Mouse (Mus musculus) thymus, adult 18-20 months (tissue): ENCODE measurements around the gene Ankrd42.
A peak's percentile ranks its signal among the peaks of the same experiment; 100 is the strongest.

Source experiments
- DNase-seq, 2 experiments: peaks; one replicate each; pipeline ENCODE4 v3.0.0; 2022; ENCODE audit warnings: mixed read lengths in 2 of 2

Ankrd42 gene

DNA sequence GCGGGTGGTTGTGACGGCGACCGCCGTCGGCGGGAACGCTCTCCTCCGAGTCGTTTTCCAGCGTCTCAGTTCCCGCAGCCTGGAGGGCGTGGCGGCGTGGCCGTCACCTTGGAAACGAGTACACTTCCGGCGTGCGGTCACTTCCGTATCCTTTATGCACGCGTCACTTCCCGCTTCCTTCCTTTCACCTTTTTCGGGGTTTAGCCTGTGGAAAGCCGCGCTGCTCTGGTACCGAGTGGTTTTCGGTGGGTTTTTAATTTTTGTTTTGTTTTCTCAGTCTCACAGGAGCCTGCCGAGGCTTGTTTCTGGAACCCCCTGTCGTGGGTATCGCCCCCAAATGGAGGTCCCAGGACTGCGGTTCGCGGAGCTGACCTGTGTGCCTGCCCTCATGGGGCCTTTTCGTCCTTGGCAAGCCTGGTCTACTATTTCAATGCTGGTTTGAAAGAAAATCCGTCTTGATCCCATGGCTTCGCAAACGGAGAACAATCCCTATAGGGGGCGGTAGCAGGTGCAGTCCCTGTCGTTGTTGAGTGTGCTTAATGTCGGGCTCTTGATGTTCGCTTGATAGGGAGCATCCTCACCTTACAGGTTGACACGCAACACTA lies at the start of gene Ankrd42:
TSS of gene Ankrd42 (minus strand) at position 122 of the 605 bp plus-strand sequence.
- peak; percentile 75 to 82 for DNase-seq

DNA sequence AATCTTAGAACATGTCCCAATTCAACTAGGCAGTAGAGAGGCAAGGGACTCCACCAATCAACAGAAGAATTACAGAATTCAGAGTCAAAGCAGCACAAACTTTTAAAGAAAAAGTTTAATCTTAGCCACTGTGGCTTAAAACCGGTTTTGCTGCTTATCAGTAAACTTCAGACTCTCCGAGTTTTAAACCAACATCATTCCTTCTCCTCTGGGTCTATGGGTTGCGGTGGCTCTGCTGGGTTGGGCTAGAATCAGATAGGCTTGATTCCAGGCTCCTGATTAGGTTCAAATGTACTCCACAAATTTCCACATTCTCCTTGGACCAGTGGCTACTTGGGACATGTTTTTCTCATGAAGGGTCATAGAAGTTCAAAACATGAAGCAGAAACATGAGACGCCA lies 40.4 kb upstream of the Ankrd42 start:
- DNase-seq, result no peak

DNA sequence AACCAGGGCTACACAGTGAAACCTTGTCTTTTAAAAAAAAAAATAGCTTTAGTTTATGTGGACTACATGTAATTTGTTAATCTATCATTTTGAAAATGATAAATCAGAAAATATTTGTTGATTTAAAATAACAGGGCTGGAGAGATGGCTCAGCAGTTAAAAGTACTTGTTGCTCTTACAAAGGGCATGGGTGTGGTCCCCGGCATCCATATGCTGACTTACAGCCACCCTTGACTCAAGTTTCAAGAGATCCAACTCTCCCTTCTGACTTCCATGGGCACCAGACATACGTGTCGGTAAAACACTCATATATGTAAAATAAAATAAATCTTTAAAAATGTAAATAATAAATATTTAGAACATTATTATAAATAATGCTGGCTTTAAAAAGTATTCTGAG lies 38.2 kb upstream of the Ankrd42 start:
- DNase-seq, result no peak

DNA sequence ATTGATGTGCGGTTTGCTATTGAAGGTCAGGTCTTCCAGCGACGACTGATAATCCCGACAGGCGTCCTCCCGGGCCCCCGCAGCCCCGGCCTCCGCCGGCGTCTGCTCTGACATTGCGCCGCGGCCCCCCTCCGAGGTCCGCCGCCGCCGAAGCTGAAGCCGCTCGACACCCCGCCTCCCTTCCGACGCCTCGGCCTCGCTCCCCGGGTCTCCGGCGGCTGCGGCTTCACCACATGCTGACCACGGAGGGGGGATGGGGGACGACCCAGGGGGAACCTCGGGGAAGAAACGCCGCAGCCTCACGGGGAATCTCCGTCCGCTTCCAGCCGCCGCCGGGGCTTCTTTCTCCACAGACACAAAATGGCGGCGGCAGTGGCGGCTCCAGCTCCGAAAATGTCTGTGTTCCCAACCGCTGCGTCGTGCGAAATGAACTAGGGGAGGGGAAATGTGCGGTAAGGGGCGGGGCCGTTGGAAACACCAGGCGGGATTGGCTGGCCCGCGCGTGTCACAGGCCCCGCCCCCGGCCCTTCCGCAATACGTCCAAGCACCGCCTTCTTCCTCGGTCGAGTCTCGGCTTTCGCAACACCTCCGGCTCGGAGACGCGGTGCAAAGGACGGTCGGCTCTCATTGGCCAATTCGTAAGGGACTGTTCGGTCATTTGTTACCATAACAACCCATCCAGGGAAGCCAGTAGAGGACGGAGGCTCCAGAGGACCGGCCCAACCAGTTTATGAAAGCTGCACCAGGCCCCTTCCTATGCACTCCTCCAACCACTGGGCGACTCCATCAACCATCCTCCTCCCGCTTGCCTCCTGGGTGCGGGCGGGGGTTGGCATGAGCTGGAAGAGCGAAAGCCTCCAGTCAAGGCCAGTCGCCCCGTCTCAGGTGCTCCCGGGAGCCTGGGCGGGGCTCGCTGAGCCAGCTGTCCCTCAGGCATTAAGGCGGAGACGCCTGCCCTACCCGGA lies 32.8 kb upstream of the Ankrd42 start, which contains the start of gene Pcf11:
TSS of gene Pcf11 (minus strand) at position 428 of the 965 bp plus-strand sequence.
- DNase-seq, result peak; percentile 87 to 93

DNA sequence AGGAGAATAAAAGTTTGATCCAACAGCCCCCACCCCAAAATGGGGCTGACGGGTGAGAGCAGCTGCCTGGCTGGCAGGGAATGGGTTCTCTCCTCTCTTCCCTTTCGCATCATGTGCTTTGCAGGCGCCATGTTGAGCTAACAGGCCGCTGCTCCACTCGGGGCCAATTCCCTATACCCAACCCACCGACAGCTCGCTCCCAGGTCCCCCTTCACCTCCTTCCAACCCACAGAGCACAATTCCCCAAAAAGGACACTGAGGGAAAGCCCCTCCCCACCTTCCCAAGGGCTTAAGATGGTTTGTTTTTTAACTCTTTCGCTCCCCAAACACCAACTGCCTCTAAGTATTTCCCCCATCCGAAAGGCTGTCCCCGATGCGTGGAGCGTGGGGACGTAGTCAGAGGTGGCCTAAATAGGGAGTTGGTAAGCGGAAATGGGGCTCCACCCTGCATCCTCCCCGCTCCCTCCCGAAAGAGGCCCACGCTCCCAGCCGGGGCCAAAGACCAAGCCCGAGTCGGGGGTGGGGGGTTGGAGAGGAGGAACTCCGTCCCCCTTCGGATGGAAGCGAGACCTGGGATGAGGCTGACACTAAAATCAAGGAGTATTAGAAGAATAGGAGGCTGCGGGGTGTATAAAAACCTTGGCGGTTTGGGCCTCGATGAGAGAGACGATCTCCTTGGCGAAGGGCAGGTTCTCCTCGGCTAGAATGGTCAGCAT lies 32.0 kb upstream of the Ankrd42 start:
- peak; percentile 49 to 65 for DNase-seq

DNA sequence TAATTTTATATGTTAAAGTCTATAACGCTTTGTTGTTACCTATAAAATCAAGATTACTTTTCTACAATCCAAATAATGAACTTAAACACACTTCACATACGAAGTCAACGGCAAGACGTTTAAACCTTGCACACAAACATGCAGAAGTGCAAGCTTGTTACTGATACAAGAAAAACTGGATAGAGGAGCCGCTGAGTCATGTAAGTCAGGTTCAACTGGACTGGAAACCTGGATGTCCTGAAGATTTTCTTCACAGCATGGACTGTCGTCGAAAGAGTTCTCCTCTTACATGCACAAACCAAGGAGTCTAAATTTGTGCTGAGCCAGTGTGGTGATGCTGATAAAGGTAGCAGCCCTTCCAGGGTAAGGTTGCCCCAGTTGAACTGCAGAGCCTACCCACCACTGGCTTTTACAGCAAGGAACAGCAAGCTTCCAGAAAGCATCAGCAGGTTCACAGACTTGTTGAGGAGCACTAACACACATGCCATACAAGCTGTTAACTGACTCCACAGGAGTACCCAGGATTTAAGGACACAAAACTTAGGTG lies 29.4 kb upstream of the Ankrd42 start:
- DNase-seq, result no peak

DNA sequence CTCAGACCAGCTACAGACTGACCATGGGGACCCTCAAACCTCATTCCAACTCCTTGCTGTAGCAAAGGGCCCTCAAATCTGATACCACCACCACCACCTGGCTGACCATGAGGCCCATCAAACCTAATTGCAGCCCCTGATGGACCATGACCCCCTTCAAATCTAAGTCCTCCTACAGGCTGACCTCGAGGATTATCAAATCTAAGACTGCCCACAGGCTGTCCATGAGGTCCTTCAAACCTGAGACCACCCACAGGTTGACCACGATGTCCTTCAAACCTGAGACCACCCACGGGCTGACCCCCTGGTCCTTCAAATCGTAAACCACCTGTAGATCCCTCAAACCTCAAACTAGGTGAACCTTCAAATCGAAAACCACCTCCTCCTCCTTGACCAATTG lies 21.1 kb upstream of the Ankrd42 start:
- no peak for DNase-seq

DNA sequence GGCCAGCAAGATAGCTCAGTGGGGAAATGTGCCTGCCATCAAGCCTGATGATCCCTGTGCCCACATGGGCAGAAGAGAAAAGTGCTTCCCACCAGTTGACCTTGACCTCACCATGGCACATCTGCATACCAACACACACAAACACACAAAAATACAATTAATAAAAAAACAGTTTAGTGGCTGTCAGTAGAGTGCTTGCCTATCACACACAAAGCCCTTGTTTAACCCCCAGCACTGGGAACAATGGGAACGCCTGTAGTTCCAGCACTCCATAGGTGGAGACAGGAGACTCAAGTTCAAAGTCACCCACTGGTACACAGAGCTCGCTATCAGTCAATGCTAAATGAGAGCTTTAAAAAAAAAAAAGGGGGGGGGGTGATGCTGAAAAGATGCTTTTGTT lies 19.4 kb upstream of the Ankrd42 start:
- DNase-seq, result no peak

DNA sequence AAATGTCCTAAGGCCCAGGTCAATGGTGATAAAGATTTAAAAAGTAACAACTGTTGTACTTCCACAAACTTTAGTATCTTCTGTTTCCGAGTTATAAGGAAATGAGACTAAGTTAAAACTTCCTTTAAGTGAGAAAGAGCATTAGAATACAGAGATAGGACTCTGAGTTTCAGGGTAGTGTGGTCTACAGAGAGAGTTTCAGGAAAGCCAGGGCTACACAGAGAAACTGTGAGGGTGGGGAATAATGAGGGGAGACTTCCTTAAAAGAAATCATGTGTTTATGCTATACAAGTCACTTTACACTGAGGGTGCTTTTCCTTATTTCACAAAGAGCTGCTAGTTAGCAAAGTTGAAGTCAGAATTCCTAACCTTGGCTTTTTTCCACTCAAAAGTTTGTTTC lies 16.4 kb upstream of the Ankrd42 start:
- DNase-seq, result no peak

DNA sequence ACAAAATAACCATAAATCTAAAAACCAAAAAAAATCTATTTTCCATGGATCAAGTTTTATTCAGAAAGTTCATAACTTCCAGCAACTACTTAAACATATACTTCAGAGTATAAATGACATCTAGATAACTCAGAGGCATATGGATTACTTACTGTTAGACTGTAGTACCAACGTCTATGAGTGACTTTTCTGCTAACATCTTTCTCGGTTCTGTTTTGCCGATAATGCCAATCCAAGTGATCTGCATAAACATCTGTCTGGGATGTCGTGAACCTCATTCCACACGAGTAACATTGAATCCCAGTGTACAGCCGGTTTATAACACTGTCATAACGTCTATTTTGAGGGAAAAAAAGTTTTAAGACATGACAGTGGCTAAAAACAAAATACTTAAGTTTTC lies 10.8 kb upstream of the Ankrd42 start:
- no peak for DNase-seq

DNA sequence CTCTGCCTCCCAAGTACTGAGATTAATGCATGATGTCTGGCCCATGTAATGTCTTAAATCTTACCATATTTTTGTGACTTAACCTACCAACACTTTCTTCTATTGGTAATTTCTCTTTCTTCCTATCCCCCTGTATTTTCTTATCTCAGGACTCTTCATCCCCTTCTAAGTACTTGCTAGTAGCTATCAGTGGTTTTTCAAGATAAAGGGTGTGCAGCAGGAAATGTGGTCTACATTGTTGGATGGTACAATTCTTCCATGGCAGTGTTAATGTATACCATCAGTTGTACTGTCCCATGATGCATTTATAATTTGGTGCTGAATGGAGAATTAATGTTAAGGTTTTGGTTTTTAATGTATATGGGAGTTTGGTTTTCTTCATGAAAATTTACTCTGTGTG lies 5.4 kb upstream of the Ankrd42 start:
- DNase-seq, result no peak

DNA sequence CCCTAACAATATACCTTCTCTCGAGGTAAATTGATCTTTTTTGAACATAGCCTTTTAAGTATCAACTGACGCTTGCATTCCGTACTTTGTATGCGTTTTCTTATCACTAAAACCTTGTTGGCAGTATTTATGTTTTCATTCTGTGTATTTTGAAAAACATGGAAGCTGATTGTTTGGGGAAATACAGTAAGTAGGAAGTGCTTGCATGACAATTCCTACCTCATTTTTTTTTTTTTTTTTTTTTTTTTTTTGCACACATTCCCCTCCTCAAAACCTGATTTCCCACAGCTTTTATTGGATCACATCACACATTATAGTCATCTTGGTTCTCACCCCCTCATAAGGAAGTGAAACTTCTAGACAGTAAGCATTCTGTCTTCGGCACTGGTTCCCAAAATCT lies 1.1 kb upstream of the Ankrd42 start:
- no peak for DNase-seq

DNA sequence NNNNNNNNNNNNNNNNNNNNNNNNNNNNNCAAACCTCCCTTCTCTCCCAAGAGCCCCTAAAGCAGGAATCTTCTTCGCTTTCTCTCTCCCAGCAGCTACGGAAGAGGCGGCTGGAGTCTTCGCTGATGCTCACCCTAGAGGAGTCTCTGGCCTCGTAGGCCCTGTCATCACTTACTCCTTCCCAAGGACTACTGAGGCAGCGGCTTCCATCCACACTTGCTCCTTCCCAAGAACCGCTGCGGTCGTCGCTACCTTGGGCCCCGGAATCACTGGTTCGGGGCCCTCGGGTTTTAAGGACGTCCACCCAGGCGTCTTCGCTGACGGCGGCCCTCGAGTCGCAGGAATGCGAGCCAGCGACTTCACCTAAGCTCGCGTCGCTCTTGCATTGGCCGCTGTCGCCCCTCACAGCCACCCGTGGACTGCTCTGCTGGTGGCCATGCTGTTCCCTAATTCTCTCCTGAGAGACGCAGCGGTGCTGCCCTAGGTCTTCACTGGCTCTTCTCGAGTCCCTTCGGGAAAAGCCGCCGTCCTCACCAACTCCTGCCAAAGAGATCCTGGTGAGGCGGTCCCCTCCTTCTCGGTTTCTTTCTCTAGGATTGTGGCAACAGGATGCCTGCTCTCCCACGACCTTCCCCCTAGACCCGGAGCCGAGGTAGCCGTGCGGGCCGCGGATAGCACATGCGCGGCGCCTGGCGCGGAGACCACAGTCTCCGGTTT lies 489 bp downstream of the Ankrd42 start:
- peak; percentile 5 to 12 for DNase-seq

DNA sequence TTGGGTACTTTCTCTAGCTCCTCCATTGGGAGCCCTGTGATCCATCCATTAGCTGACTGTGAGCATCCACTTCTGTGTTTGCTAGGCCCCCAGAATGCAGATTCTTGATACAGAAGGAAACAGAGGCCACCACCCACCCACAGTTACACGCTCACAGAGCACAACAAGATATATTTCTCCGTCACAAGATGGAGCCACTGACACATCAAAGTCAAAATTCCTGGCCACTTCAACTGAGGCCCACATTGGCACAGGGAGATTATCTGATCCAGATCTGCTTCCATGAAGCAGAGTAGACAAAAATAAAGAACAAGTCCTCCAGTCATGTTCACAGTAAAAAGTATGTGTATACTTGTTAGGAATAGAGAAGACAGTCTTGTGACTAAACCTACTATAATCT lies 6.8 kb downstream of the Ankrd42 start:
- no peak for DNase-seq

DNA sequence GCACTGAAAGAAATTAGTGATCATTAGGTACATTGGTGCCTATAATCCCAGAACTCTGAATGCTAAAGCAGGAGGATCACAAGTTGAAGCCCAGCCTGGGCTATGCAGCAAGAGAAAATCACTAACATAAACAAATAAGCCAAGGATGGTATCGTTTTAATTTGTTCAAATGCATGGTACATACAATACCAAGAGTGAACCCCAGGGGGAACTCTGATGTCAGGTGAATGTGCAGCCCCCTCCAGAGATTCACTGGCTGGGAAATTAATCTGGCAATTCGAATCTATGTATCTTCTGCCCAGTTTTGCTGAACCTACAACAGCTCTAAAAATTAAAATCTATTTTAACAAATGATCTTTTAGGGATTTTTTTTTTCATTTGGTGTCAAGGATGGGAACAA lies 12.5 kb downstream of the Ankrd42 start:
- no peak for DNase-seq

DNA sequence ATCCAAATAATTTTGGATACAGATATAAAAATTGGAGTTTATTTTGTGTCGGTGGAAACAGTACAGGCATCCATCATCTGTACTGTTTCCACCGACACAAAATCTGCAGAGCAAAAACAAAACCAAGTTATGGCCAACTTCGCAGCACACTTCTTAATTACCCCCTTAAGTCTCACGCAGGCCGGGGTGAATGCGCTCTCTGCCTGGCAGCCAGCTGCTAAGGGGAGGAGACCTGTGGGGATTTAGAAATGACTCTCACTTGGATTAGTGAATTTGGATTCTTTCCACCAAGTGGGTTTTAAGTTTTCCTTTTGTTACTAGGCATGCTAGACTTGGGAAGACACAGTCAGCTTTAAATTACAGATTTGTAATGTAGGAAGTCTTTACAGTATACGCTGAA lies 26.1 kb downstream of the Ankrd42 start:
- DNase-seq, result no peak

DNA sequence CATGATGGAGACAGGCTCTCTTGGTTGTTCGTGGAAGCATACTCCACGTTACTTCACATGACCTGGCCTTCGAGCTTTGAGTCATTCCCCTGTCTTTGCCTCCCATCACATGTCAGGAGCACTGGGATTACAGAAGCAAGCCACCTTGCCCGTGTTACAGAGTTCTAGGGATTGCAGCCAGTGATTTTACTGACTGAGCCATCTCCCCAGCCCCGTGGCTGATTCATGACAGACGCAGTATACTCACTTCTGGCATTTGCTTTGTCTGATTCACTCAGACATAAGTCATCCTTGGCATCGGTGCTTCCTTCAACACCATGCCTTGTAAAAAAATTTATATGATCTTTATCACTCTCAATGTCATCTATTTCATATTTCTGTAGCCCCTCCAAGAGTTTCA lies 32.0 kb downstream of the Ankrd42 start:
- DNase-seq, result no peak

DNA sequence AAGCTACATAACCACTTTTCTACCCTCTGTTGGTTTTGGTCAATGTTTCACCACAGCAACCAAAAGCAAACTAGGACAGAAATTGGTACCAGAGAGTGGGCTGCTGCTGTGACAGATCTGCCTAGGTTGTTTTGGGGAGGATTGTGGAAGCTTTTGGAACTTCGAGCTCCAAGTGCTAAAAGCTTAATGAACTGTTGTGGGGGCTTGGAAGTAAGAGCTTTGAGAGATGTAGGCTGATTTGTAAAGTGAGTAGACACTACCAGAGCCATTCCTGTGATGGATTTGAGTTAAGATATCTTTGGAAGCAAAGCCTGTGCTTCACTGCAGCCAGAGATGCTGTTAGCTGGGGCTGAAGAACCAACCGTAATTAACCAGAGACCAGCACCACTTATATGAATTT lies 46.1 kb downstream of the Ankrd42 start:
- DNase-seq, result no peak

DNA sequence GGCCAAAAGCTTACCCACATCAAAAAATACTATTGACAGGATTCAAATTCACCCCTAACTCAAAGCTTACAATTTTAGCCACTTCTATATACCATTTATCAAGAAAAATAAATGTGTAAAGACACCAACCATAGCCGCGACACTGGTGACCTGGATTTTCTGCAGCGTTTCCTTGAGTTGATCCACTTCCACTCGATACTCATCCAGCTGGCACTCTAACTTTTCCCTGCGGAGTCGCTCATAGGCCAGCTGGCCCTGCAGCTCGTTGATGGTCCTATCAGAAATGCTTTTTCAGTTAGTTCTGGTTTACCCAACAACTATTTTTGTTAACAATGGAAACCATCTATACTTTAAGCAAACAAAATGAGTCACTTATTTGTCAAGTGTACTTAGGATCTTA lies 47.0 kb downstream of the Ankrd42 start:
- DNase-seq, result no peak

DNA sequence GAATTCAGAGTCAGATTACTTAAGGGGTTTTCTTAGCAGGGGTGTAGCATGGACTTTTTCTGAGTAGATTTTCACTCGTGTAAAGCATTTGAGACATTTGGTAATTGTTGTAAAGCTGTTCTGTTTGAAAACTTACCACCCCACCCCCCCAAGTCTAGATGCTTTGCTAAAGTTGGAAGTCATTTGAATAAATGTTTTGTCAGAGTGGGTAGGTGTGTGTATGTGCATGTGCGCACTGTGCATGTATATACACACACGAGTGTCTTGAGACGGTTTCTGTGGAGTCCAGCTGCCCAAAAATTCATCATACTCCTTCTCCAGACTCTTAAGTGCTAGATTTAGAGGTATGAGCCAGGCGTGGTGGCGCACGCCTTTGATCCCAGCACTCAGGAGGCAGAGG lies 53.4 kb downstream of the Ankrd42 start:
- DNase-seq, result no peak

DNA sequence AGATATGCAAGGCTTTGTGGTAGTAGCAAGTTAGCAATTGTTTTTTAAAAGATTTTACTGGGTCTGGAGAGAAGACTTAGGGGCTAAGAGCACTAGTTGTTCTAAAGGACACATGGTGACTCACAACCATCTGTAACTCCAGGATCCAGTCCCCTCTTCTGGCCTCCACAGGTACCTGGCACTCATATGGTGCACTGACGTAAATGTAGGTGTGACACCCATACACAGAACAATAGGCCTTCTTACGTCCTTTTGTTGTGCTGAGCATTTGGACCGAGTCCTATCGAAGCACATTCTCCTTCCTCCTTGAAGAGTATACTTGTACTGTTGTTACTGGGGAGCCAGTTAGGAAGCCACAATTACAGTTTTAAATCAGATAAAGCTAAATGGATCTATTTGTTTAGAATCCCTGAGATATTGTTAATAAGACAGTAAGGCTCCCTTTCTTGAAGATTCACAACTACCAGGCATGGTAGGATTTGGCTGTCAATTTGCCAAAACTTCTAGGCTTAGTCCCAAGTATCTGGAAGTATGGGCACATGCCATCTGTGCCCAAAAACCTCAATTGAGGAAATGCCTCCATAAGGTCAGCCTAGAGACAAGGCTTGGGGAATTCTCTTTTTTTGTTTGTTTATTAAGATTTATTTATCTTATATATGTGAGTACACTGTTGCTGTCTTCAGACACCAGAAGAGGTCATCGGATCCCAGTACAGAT lies 56.3 kb downstream of the Ankrd42 start:
- no peak for DNase-seq

DNA sequence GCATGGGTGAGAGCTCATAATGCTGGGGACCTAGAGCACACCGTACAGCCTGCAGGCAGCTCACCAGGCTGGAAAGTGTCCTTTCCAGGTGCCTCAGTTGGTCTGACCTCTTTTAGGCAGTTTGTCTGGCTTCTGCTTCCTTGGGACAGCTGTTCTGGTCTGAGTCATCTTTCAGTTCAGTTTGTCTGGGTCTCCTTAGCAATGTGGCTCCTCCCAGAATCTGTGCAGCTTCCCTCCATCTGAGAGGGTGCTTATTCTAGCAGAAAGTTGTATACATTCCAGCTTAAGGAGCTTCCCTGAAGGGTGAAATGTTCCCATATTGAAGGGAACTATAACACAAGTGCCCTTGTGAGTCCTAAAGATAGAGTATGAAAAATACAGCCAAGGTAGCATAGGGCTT lies 70.2 kb downstream of the Ankrd42 start:
- DNase-seq, result no peak
